Mouse (Mus musculus) heart, postnatal 0 days (tissue): ENCODE measurements at regions not wholly inside any gene's neighbourhood (a gene's known extent, or its start where the extent isn't known, plus 50 kb on each side); places are given as distances from the start of the nearest gene placed in this dataset.

Experiments
- ATAC-seq: fragments of 200-750 bp; cut with Nextera tagmentation; 2 replicates; pipeline ENCODE4 v1.8.0; 2017; ENCODE audit warnings: low read depth, moderate number of reproducible peaks, moderate library complexity; ENCODE audit not compliant: insufficient read depth
- DNase-seq: peaks from one replicate; pipeline ENCODE4 v3.0.0-alpha.2; 2016; ENCODE audit warnings: low spot score
- H3K27ac ChIP-seq: fragments of 300-500 bp; sonication (generic); 2 replicates; pipeline ENCODE4 v1.5.1; 2014; ENCODE audit warnings: low read depth, mild to moderate bottlenecking
- H3K27me3 ChIP-seq: fragments of 300-500 bp; sonication (generic); 2 replicates; pipeline ENCODE4 v1.6.1; 2014; ENCODE audit warnings: low read length, mixed read lengths; ENCODE audit not compliant: control insufficient read depth, insufficient read depth
- H3K36me3 ChIP-seq: fragments of 300-500 bp; sonication (generic); replicated peaks from 2 replicates; pipeline ENCODE4 v1.6.1; 2014; ENCODE audit warnings: low read length, mixed read lengths; ENCODE audit not compliant: control insufficient read depth, insufficient read depth
- H3K4me1 ChIP-seq: fragments of 300-500 bp; sonication (generic); 2 replicates; pipeline ENCODE4 v1.6.1; 2014; ENCODE audit warnings: antibody characterized with exemption; ENCODE audit not compliant: control insufficient read depth, insufficient read depth
- H3K4me2 ChIP-seq: fragments of 300-500 bp; sonication (generic); 2 replicates; pipeline ENCODE4 v1.6.1; 2014; ENCODE audit warnings: low read depth, mild to moderate bottlenecking, low read length, moderate library complexity
- H3K4me3 ChIP-seq: fragments of 300-500 bp; sonication (generic); 2 replicates; pipeline ENCODE4 v1.5.1; 2014; ENCODE audit warnings: low read depth, low read length
- H3K9ac ChIP-seq: fragments of 300-500 bp; sonication (generic); replicated peaks from 2 replicates; pipeline ENCODE4 v1.6.1; 2014; ENCODE audit warnings: low read depth, low read length, mixed read lengths
- H3K9me3 ChIP-seq: fragments of 300-500 bp; sonication (generic); replicated peaks from 2 replicates; pipeline ENCODE4 v1.6.1; 2016; ENCODE audit warnings: low read length; ENCODE audit not compliant: control insufficient read depth
- CTCF ChIP-seq: IDR thresholded peaks from 2 replicates; pipeline ENCODE4 v1.5.1; 2016; ENCODE audit warnings: antibody characterized with exemption, control low read depth, low read depth
- EP300 ChIP-seq: IDR thresholded peaks from 2 replicates; pipeline ENCODE4 v1.6.1; 2016; ENCODE audit warnings: antibody characterized with exemption, low read depth
- WGBS: fragments of 180-500 bp; shearing (Covaris S2); extraction: QIAGEN DNeasy Blood & Tissue Kit; methylation state at CpG from one replicate; pipeline ENCODE4 v1.1.7; 2014; 5-methylcytosine and 5-hydroxymethylcytosine counted together

DNA sequence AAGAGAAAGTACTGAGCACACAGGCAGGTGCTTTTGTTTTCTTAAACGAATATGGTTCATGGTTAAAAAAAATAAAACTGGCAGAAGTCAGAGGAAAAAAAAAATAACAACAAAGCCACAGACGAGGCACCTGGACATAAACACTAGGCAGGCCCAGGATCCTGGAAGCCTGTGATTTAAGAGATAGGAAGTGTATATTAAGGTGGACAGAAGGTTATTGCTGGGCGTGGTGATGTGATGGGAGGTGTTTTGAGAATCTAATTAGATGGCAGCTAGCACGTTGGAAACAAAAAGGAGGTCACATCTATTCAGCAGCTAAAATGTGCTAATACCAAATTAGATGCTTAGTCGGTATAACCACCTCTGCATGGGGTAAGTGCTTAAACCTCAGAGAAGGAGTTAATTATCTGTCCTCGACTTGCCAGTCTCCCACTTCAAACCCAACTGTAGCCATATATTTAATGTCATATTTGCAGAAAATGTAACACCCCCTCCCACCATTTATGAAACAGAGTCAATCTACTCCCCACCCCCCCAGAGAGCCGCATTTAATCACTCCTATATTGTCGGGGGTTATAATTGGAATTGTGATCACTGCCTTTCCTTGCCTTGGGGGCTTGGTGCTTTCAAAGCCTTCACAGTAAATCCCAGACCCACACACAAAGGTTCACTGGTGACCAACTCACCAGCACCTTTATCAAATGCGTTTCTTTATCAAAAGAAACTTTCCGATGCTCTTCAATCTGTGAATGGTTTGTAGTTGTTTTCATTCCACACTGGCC lies 113.4 kb upstream of the Ccser1 start:
- WGBS = 60% methylated on average over 10 of the region's 10 CpGs
- no peak for ATAC-seq
- TF ChIP-seq CTCF (no peak), EP300 (no peak)

GRCm38 (mm10) chr6:61067355-61068116 lies 112.6 kb upstream of the Ccser1 start:
- no peaks in the 10 kb centered on the region for H3K36me3 ChIP-seq
- H3K27me3 ChIP-seq = no peaks in the 10 kb centered on the region
- ATAC-seq (no peak), DNase-seq (no peak)
- H3K4me2 ChIP-seq = no peak overlapping the region
- H3K4me1 ChIP-seq = no peaks in the 10 kb centered on the region
- no peaks in the 10 kb centered on the region for H3K9me3 ChIP-seq
- no peak overlapping the region for H3K9ac ChIP-seq
- H3K27ac ChIP-seq = no peak overlapping the region
- no peak for TF ChIP-seq EP300
- 75% methylated on average over 10 of the region's 10 CpGs for WGBS
- no peak overlapping the region for H3K4me3 ChIP-seq

More for the DNA sequence above, 113.4 kb upstream of the Ccser1 start:
- Histone ChIP-seq H3K9me3 (no peaks in the 10 kb centered on the region), H3K4me2 (no peak overlapping the region), H3K9ac (no peak overlapping the region), H3K27ac (no peak overlapping the region), H3K4me1 (no peaks in the 10 kb centered on the region), H3K36me3 (no peaks in the 10 kb centered on the region), H3K27me3 (no peaks in the 10 kb centered on the region), H3K4me3 (no peak overlapping the region)
- DNase-seq = no peak

DNA sequence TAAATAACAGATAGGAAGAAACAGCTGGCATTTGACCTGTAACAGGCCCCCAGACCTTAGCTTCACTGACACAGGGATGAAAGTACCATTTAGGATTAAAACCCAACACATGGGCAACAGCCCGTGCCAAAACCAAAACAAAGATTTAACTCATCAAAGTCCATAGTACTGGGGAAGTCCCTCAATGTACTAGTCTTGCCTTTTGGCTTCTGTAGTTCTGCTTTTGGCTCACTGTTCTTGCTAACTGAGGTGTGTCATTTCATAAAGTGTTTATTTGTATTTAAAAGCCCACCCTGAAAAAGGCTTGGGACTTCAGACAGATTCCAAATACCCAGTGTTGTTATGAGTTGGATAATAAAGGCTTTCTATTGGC lies 112.0 kb upstream of the Ccser1 start:
- DNase-seq = no peak
- Histone ChIP-seq H3K4me2 (no peak overlapping the region), H3K4me3 (no peak overlapping the region), H3K27me3 (no peaks in the 10 kb centered on the region), H3K36me3 (no peaks in the 10 kb centered on the region), H3K9me3 (no peaks in the 10 kb centered on the region), H3K27ac (no peak overlapping the region), H3K9ac (no peak overlapping the region), H3K4me1 (no peaks in the 10 kb centered on the region)
- 54% methylated on average over 1 of the region's 1 CpGs for WGBS
- no peak for TF ChIP-seq EP300
- TF ChIP-seq CTCF = no peak
- ATAC-seq = no peak

- no peak overlapping the region for H3K9ac ChIP-seq
- no peaks in the 10 kb centered on the region for H3K36me3 ChIP-seq
- H3K4me1 ChIP-seq = no peaks in the 10 kb centered on the region
- no peak overlapping the region for H3K4me3 ChIP-seq
- H3K27ac ChIP-seq = no peak overlapping the region
- no peaks in the 10 kb centered on the region for H3K9me3 ChIP-seq
- 87% methylated on average over 3 of the region's 3 CpGs for WGBS
- ATAC-seq (no peak), DNase-seq (no peak)
- TF ChIP-seq CTCF (no peak), EP300 (no peak)
- H3K27me3 ChIP-seq = no peaks in the 10 kb centered on the region
- H3K4me2 ChIP-seq = no peak overlapping the region
Measured at GRCm38 (mm10) chr6:61073267-61073666, 106.9 kb upstream of the Ccser1 start.

DNA sequence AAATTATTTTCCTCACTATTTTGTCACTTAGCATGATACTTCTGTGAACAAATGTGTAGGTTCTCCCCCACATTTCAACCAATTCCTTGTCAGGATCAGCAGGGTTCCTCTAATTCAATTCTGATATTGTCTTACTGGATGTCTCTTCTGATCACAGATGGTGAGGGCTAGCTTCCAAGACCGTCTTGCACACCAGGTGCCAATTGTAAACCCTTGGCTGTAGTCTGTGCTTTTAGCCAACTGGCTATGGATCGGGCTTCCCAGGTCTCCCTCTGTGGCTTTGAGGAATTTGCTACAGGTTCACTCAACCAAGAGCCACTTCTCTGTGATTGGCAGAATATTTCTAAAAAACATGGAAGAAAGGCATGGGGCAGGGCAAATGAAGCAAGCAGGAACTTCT lies 106.3 kb upstream of the Ccser1 start:
- DNase-seq = no peak
- Histone ChIP-seq H3K36me3 (no peaks in the 10 kb centered on the region), H3K4me3 (no peak overlapping the region), H3K9ac (no peak overlapping the region), H3K4me1 (no peaks in the 10 kb centered on the region), H3K9me3 (no peaks in the 10 kb centered on the region), H3K4me2 (no peak overlapping the region), H3K27me3 (no peaks in the 10 kb centered on the region), H3K27ac (no peak overlapping the region)
- 80% methylated on average over 2 of the region's 2 CpGs for WGBS
- ATAC-seq = no peak
- TF ChIP-seq EP300 (no peak), CTCF (no peak)
